Mouse (Mus musculus) C2C12 (cell line): Measurements from ENCODE around the gene Pex14. TPM values are rescaled to one million over a fixed set of nuclear protein-coding genes. Genes with fewer than 3 reads are reported as not detected.

ENCODE experiments used
- H3K27me3 ChIP-seq: one replicate; pipeline ENCODE4 v1.6.1; 2011; ENCODE audit not compliant: control insufficient read depth, insufficient read depth, insufficient read length
- H3K36me3 ChIP-seq: one replicate; pipeline ENCODE4 v1.6.1; 2011; ENCODE audit not compliant: control insufficient read depth, insufficient read depth
- H3K4me3 ChIP-seq: one replicate; pipeline ENCODE4 v1.5.1; 2011; ENCODE audit warnings: mild to moderate bottlenecking, control low read depth; ENCODE audit not compliant: poor library complexity, insufficient read depth, severe bottlenecking
- H3K79me2 ChIP-seq: one replicate; pipeline ENCODE4 v1.6.1; 2011; ENCODE audit not compliant: control insufficient read depth, insufficient read depth
- H3K79me3 ChIP-seq: one replicate; pipeline ENCODE4 v1.6.1; 2011; ENCODE audit warnings: low read depth, control low read depth
- H3ac ChIP-seq: one replicate; pipeline ENCODE3; 2011; ENCODE audit warnings: low read depth; ENCODE audit not compliant: control insufficient read depth, insufficient read length
- CEBPB ChIP-seq: IDR thresholded peaks from one replicate; pipeline ENCODE4 v1.6.1; 2011; ENCODE audit warnings: low read depth, mild to moderate bottlenecking, control low read depth, moderate library complexity
- CTCF ChIP-seq: IDR thresholded peaks from one replicate; pipeline ENCODE4 v1.5.1; 2011; ENCODE audit not compliant: control insufficient read depth, insufficient read depth, insufficient read length
- FOSL1 ChIP-seq: IDR thresholded peaks from one replicate; pipeline ENCODE4 v1.8.0; 2011; ENCODE audit warnings: mild to moderate bottlenecking, low read length; ENCODE audit not compliant: poor library complexity, insufficient read depth, severe bottlenecking
- MAX ChIP-seq: IDR thresholded peaks from one replicate; pipeline ENCODE4 v1.6.1; 2011; ENCODE audit warnings: mild to moderate bottlenecking, control low read depth
- MYOD1 ChIP-seq: IDR thresholded peaks from one replicate; pipeline ENCODE4 v1.6.1; 2011; ENCODE audit warnings: low read depth; ENCODE audit not compliant: control insufficient read depth, insufficient read length
- MYOG ChIP-seq: IDR thresholded peaks from one replicate; pipeline ENCODE4 v1.6.1; 2011; ENCODE audit not compliant: control insufficient read depth, insufficient read length; ENCODE audit errors: extremely low read depth
- USF1 ChIP-seq: IDR thresholded peaks from one replicate; pipeline ENCODE4 v1.6.1; 2011; ENCODE audit warnings: low read depth, mild to moderate bottlenecking, control low read depth, moderate library complexity
- polyA plus RNA-seq: library from polyadenylated mRNA; unstranded; fragments of >200 nt; fragmentation: generic; extraction: Trizol; gene quantifications from one replicate; pipeline ENCODE4 v1.2.1, GENCODE M21; 2012; ENCODE audit warnings: missing spikeins

Pex14 gene
- polyA plus RNA-seq, 1 experiment = 40.3 TPM

GRCm38 (mm10) chr4:149143594-149143993 lies 43.9 kb upstream of the Pex14 start:
- Histone ChIP-seq H3ac (no peak overlapping the region), H3K79me2 (no peaks in the 10 kb centered on the region), H3K4me3 (no peak overlapping the region), H3K27me3 (no peaks in the 10 kb centered on the region), H3K36me3 (no peaks in the 10 kb centered on the region), H3K79me3 (no peaks in the 10 kb centered on the region)
- TF ChIP-seq FOSL1 = no peak
- TF ChIP-seq CTCF = no peak
- no peak for TF ChIP-seq USF1
- TF ChIP-seq MAX = no peak
- TF ChIP-seq MYOD1 = no peak
- TF ChIP-seq CEBPB = no peak
- no peak for TF ChIP-seq MYOG

- no peak overlapping the region for H3ac ChIP-seq
- peaks cover 30% of the 10 kb centered on the region for H3K79me2 ChIP-seq
- H3K4me3 ChIP-seq = no peak overlapping the region
- H3K79me3 ChIP-seq = peaks cover 10% of the 10 kb centered on the region
- no peaks in the 10 kb centered on the region for H3K27me3 ChIP-seq
- TF ChIP-seq MYOD1 (peak; percentile 6), USF1 (no peak), CTCF (no peak), CEBPB (no peak), MYOG (no peak)
- H3K36me3 ChIP-seq = peaks cover 2% of the 10 kb centered on the region
Observed at GRCm38 (mm10) chr4:149138515-149138914, 38.8 kb upstream of the Pex14 start.

GRCm38 (mm10) chr4:149136982-149137770 lies 37.5 kb upstream of the Pex14 start, which contains the start of gene Cenps:
TSS of gene Cenps (minus strand) at chr4:149137629.
- H3K79me2 ChIP-seq = peaks cover 36% of the 10 kb centered on the region
- peak within 1 kb of the TSS; percentile 61 for H3K4me3 ChIP-seq
- H3K79me3 ChIP-seq = peaks cover 10% of the 10 kb centered on the region
- no peak for TF ChIP-seq CEBPB
- no peak for TF ChIP-seq USF1
- no peak for TF ChIP-seq FOSL1
- TF ChIP-seq CTCF = peak; percentile 78
- TF ChIP-seq MYOD1 = no peak
- TF ChIP-seq MAX = peak; percentile 38
- TF ChIP-seq MYOG = no peak
- H3ac ChIP-seq = peak within 1 kb of the TSS; percentile 78
- no peaks in the 10 kb centered on the region for H3K27me3 ChIP-seq
- H3K36me3 ChIP-seq = peaks cover 5% of the 10 kb centered on the region

GRCm38 (mm10) chr4:149136116-149136850 lies 36.6 kb upstream of the Pex14 start:
- Histone ChIP-seq H3K79me3 (peaks cover 10% of the 10 kb centered on the region), H3K4me3 (peak overlapping the region; percentile 61), H3K79me2 (peaks cover 36% of the 10 kb centered on the region), H3K27me3 (no peaks in the 10 kb centered on the region), H3K36me3 (peaks cover 5% of the 10 kb centered on the region), H3ac (peak overlapping the region; percentile 57)
- no peak for TF ChIP-seq CEBPB
- TF ChIP-seq CTCF = no peak
- no peak for TF ChIP-seq USF1
- TF ChIP-seq FOSL1 = no peak

GRCm38 (mm10) chr4:149133395-149133794 lies 33.7 kb upstream of the Pex14 start:
- H3K27me3 ChIP-seq = no peaks in the 10 kb centered on the region
- TF ChIP-seq MYOD1 (no peak), USF1 (no peak), CEBPB (no peak), FOSL1 (no peak), CTCF (no peak), MAX (no peak), MYOG (no peak)
- H3K4me3 ChIP-seq = no peak overlapping the region
- H3ac ChIP-seq = no peak overlapping the region
- peaks cover 9% of the 10 kb centered on the region for H3K36me3 ChIP-seq
- peaks cover 10% of the 10 kb centered on the region for H3K79me3 ChIP-seq
- peaks cover 36% of the 10 kb centered on the region for H3K79me2 ChIP-seq

GRCm38 (mm10) chr4:149131789-149132565 lies 32.3 kb upstream of the Pex14 start:
- Histone ChIP-seq H3K79me2 (peaks cover 36% of the 10 kb centered on the region), H3K36me3 (peaks cover 13% of the 10 kb centered on the region), H3K27me3 (no peaks in the 10 kb centered on the region), H3K4me3 (no peak overlapping the region), H3ac (no peak overlapping the region), H3K79me3 (peaks cover 10% of the 10 kb centered on the region)
- TF ChIP-seq CTCF (no peak), MAX (no peak), FOSL1 (no peak), CEBPB (no peak), MYOD1 (no peak)
